Mouse (Mus musculus) ES-E14 (cell line): ENCODE data around the gene Psmb2.

Experiments
- MAFK ChIP-seq: IDR thresholded peaks from 2 replicates; pipeline ENCODE4 v1.6.1; 2014; ENCODE audit warnings: mild to moderate bottlenecking, low read depth, low read length, inconsistent platforms; ENCODE audit not compliant: insufficient read depth
- ZC3H11A ChIP-seq: IDR thresholded peaks from 2 replicates; pipeline ENCODE4 v1.6.1; 2012; ENCODE audit warnings: low read depth, mild to moderate bottlenecking, inconsistent platforms, low read length, borderline replicate concordance
- ZNF384 ChIP-seq: IDR thresholded peaks from 2 replicates; pipeline ENCODE4 v1.6.1; 2012; ENCODE audit warnings: low read depth, low read length, inconsistent platforms

GRCm38 (mm10) chr4:126696908-126697307 lies 19.5 kb downstream of the Psmb2 start:
- TF ChIP-seq MAFK (no peak), ZC3H11A (no peak), ZNF384 (no peak)
